Mouse (Mus musculus): ENCODE measurements at regions not wholly inside any gene's neighbourhood (a gene's known extent, or its start where the extent isn't known, plus 50 kb on each side); places are given as distances from the start of the nearest gene placed in this dataset.

DNA sequence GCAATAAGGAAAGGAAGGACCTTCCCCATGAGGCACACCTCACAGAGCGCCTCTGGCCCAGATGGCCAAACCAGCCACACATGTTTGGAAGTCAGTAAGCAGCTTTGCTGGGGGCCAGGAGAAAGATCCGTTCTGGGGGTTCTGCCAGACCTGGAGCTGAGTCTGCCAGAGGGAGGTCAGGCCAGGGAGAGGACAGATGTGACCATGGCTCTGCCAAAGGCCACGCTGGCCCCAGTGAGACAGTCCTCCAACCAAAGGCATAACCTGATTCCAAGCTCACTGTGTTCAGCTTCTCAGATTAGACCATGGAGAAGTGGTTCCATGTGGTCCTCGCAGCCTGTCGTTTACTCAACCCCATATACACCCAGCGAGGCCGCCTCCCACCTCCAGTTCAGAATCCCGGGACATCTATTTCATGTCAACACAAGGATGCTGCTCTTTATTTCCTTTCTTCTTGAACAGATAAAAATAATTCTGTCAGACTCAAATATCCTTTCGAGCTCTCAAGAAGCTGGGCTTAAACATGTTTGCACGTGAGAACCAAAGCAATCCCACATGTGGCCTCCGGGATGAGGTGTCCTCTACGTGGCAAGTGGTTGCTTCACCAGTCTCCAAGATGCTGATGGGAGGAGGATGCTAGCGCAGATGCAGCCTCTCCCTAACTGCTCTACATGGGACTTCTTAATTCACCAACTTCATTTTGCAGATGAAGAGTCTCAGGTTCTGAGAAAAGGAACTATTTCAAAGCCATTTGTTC is 130.1 kb upstream of the Usp24 start:
- no peak for DNase-seq

DNA sequence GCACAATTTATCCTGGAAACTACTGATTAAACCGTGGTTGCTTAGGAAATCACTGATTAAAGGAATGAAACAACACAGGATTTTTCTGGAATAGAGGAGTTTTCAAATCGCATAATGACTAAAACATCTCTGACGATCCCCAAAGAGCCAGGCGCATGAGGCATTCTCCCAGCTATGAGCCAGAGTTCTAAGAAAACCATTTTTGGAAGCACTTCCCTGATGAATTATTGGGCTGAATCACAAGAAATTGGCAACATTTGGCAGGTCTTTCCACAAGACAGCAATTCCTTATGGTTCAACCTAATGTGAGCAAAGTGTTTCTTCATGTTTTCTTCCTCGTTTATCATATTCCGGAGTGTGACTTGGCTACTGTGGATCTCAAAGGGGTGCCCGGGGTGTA is 129.3 kb upstream of the Usp24 start:
- DNase-seq: no peak

DNA sequence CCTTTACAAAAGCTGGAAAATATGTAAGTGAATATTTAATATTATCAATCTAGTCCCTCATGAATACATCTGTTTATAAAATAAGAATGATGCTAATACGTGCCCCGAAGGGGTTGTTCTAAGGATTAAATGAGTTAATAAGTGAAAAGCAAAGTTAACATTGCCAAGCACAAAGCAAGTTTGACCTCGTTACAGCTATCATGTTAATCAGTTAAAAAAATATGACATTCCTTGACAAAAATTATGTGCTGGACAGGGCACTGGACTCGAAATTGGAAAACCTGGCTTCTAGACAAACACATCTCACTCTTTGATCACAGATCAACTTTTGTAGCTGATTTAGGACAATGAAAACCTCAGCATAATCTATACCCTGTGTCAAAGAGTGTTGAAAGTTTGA is 125.8 kb upstream of the Usp24 start:
- no peak for DNase-seq

DNA sequence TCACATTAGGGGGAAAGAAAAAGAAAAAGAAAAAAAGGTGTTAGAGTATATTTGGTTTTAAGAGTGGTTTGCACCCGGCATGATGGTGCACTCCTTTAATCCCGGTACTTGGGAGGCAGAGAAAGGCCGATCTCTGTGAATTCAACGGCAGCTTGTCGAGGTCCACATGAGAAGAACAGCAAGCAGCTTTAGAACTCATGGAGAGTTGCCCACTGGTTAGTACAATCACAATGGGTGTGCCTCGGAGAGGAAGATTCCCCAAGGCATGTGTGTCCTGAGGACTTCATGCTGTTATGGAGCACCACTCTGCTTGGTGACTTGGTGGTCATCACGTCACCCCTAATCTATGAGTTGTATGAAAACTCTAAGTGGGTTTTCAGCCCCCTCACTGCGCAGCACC is 124.7 kb upstream of the Usp24 start:
- DNase-seq: no peak

DNA sequence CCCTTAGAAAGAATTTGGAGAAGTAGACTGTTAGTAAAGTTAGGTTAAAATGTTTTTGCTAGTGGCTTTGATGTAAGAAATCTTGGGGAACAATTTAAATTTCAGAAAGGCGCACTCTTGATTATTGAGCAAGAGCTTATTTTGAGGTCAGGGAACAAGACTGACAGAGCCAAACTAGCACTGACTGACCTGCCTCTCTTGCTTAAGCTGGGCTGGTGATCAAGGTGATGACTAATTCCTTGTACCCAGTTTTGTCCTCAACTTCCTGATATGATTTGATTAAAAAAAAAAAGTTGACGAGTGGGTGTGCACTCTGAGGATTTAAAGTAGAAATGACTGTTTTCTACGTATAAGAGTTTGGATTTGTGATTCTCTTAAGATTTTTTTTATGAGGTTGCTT is 124.2 kb upstream of the Usp24 start:
- no peak for DNase-seq

DNA sequence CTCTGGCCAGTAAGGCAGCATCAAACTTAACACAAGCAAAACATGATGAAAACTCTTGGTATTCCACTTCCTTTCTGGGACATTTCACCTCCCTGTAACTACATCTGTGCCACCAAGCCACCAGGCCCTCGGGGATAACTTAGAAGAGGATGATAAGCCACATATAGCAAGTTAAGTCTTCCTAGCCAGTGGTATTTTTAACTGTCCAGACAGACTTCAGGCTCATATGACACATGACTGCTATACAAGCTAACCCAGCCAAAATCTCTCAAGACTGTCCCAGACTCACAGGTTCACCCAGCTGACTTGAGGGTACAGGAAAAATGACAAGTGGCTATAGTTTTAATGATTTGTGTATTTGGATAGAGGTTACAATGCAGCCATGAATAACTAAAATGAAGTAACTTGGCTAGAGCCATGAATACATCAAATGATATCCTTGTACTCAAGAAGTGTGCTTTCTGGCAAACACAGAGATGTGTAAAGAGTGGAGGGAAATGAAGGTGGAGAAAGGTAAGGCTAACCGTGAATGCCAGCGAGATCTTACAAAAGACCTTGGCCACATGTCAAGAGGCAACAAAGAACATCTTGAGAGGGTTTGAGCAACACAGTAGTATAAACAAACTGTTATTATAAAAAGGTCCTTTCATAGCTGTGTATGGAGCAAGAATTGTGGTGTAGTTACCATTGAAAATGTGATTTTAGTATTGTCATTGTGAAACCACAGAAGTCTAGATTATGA is 122.6 kb upstream of the Usp24 start:
- DNase-seq: no peak

DNA sequence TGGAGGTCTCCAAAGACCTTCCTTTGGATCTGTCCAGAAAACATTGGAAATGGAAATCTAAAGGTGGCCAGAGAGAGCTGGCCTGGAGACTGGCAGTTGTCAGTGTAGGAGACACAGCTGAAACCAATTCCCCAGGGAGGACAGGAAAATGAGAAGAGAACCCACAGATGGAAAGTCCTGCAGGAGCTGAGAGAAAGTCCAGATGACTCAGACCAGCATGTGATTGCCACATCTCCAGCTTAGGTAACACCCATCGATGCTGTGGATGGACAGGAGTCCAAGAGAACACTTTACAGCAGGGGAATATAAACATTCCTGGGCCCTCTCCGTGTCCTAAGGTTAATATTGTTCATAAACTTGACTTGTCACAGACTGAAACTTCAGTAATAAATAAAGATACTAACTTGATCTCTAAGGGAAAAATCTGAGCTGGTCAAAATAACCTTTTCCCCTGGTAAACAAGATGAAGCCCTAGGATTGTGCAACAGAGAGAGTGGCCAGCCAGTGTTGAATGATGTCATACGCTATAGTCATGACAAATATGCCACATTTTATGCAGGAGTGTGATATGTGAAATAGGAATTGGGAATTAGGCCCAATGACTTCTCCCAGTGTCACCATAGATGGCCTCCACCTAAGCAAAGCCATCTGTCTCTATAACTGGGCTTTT is 120.4 kb upstream of the Usp24 start:
- no peak for DNase-seq

DNA sequence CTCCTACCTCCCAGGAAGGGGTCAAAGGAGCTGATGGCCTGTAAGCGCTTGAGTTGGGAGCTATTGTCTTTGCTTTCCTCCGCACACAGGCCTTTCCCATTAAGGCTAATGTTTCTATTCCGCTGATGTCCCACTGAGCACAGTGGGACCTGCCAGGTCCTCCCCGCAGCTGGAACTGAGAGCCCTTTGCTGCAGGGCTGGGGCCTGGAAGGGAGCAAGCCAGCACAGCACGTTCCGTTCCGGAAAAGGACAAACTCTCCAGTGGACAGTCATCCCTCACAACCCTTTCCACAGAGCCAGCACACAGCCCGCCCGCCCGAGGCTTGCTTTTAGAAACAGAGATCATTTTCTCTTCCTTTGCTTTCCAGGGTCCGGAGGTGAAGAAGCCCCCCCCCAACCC is 116.2 kb upstream of the Usp24 start:
- peak; percentile 40 to 56 for DNase-seq

DNA sequence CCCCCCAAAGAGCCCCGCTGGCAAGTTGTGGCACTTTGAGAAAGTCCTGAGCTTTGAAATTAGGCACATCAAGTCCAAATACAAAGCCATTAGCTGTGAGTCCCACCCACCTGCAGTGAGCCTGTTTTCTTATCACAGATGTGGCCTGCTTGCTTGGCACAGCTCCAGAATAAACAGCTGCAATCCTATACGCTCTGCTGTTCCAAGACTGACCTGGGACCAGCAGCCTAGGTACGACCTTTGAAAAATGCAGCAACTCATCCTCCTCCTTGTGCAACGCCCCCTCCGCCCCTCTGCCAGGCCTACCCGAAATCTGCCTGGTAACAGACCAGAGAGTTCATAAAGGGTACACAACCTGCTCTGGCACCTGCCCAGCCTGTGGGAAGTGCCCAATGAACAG is 115.8 kb upstream of the Usp24 start:
- DNase-seq: peak; percentile 11 to 17

DNA sequence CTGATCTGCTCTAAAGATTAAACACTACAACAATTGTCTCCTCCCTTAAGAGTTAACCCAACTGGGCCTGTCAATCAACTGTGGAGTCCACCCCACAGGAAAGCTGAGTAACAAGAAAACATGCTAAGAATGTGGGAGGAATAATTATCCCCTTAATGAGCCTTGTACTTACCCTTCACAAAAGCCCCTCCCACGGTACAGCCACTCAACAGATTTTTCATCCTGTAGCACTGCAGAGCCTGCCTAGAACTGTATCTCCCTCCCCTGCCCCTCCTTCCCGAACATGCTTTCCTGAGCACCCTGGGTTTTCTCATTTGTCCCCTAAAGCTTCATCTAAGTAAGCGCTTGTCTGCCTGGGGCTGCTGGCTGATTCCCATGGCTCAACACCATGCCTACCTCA is 113.5 kb upstream of the Usp24 start:
- peak in 1 of 2 experiments; percentile 8 for DNase-seq

DNA sequence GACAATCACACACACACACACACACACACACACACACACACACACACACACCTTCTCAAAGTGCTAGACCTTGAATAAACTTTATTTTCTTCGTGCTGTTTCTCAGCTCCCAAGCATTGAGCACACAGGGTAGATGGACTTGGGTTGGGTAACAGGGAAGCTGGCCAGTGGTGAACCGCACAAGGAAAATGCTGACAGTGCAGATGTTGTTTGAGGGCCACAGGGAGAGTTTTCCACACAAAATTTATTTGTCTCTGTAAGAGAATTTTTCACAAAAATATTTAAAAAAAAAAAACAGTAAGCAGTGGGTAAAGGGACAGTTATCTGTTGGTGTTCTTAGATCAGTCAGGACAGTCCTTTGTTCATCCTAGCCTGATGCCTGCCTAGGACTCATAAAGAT is 110.8 kb upstream of the Usp24 start:
- DNase-seq: no peak

DNA sequence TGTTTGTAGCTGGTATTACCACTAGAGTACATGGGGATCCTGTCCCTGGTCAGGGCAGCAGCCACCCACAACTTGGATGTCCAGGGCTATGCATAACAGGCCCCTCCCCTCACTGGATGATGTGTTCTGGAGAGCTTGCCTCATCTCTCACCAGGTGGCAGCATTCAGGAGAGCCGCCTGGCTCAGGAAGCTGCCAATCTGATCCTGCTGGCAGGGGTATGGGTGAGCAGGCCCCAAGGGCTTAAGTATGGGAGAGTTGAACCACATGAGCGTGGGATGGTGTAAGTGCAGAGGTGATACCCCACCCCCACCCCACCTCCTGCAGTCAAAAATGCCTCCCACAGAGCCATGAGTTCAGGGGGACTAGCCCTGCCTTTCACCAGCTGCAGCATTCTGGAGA is 110.0 kb upstream of the Usp24 start:
- DNase-seq: peak; percentile 21 to 27

DNA sequence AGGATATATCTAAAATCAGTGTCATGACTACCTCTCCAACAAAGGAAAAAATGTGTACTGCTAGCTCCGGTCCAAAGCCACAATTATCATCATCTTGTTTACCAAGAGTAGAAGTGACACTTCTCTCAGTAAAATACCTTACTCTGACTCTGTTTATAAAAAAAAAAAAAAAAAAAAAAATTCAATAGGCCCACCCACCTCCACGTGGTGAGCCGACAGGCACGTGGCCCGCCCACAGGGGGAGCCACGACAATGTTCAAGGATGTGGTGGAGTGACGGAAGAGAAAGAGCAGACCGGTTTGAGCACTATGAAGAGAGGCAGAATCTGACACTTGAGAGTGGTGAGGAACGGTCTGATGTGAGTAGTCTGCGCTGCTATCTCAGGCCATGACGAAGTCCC is 106.5 kb upstream of the Usp24 start:
- no peak for DNase-seq

DNA sequence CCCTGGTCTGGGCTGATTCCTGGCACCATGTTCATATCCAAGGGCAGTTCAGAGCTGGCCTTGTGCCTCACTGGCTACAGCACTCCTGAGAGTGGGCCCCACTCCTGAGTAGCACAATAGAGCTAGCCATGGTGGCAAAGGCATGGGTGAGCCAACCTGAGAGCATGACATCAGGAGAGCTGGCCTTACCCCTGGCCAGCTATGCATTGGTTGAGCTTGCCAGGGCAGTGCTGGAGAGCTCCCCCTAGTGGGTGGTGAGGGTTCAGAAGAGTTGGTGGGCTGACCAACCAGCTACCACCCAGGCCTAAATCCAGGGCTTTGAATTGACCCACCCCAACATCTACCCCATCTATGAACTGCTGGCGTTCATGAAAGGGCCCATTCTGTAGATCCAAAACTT is 106.0 kb upstream of the Usp24 start:
- peak; percentile 19 to 67 for DNase-seq

DNA sequence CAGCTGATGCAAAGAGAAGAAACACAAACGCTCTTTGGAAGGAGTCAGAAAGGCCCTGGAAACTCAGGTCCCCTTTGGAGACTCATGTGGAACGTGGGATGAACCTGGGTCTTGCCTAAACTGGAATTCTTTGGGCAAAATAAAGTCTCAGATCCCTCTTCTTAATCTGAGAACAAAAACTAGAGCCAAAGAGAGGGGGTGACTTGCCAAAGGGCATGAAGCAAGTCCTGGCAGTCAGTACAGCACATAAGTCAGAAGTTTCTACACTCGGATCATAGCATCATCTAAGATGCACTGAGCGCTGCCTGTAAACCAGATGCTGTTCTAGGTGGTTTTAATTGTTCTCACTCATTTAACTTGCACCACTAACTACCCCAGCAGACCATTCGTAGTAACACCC is 101.8 kb upstream of the Usp24 start:
- no peak for DNase-seq

DNA sequence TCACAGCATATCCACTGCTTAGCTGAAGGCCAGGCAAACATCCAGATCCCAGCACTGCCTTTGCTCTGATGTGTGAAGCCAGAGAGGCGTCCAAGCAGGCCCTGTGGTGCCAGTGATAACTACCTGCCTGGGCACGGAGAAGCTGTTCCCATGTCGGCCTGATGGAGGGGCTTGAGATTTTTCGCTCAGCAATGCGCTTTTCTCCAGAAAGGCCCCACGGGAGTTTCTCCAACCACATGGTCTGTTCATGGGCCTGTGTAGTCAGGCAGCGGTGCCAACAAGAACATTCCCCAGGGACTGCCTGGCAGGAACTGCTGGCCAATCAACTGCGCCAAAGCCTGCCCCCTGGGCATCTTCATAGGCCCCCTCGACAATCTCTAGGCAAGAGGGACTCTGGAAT is 95.4 kb upstream of the Usp24 start:
- no peak for DNase-seq

DNA sequence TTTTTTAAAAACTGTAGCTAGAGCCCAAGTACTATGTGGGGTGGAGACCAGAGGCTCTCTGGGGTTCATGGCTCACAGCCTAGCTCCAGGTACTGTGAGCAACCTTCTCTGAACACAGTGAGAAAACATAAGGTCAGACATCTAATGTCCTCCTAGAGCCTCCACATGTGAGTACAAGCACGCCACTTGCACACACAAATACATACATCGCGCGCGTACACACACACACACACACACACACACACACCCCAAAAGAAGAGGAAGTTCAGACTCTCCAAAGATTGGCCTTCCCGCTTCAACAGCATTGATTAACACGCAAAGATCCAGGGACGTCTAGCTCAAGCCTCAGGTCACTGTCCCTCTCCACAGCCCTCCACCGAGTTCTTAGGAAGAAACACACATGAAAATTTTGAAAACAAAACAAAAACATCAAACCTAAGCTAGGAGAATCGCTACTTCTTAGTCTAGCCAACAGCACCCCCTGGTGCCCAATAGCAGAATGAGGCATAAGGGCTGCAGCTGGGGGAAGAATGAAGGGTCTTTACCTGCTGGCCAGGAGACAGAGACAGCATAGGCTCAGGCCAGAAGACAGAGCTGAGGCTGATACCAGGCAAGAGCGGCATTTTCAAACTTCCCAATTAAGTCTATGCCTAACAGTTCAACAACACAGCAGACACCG is 90.7 kb upstream of the Usp24 start:
- peak; percentile 42 to 81 for DNase-seq

DNA sequence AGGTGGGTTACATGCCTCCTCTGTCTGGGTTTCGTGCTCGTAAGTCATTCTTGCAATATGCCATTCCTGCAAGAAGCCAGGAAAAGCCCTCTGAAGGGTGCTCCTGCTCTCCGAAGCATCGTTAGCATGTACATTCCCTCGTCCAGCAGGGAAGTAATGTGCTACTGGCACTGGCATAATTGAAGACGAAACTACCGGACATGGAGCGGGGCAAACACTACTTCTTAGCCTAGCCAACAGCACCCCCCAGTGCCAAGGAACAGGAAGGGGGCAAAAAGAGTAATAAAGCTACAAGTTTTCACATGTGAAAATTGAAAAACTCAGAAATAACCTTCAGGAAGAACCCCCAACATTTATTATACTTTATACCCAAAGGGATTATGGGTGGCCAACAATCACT is 88.6 kb upstream of the Usp24 start:
- DNase-seq: peak; percentile 28 to 54

DNA sequence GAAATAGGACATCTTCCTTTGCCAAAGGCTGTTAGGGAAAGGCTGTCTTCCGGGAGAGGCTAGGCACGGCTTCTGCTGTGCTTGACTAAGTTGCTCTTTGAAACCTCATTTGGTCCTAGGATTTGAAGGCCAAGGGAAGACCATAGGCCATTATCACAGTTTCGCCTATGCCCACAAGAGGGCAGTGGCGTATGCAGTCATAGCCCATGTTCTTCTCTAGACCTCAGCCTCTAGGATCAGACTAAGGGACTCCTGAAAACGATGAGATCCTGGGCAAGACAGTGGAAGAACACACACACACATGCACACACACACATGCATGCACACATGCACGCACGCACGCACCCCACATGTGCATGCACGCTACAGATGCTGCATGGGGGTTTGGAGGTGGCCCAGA is 87.5 kb upstream of the Usp24 start:
- peak; percentile 90 to 91 for DNase-seq

DNA sequence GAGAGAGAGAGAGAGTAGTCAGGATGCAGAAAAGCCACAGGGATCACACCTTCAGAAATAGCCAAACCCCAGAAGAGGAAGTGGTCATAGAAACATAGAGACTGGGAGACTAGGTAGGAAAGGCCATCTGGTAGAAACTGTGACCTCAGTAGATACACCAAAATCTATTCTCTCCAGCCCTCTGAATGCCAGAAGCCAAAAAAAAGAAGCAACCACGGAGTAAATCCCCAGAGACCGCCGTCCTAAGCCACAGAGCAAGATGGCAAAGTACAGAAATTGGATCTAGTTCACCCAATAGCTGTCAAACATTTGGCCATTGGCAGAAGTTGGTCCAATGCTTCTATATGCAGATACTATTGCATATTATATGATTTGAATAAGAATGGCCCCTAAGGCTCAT is 86.5 kb upstream of the Usp24 start:
- DNase-seq: no peak

DNA sequence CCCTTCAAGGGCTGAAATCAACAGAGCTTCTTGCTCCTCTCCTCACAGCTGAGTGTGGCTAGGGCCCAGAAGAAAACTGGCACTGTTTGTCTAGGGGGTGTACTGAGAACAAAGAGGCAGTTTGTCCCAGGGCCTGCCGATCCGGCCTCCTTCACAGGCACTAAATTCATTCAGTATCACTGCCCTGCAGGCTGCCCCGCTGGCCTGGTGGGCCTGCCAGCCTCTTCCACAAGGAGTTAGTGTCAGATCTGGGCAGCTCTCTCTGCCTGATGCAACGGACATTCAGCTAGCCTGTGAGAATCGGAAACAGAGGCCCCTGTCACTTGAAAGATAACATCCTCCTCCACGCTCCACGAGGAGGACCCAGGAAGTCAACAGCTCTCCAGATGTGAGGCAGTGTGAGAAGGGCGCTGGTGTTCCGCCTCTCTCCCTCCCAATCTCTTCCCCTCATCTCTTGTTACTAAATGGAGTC is 83.5 kb upstream of the Usp24 start:
- DNase-seq: peak in 1 of 2 experiments; percentile 14

DNA sequence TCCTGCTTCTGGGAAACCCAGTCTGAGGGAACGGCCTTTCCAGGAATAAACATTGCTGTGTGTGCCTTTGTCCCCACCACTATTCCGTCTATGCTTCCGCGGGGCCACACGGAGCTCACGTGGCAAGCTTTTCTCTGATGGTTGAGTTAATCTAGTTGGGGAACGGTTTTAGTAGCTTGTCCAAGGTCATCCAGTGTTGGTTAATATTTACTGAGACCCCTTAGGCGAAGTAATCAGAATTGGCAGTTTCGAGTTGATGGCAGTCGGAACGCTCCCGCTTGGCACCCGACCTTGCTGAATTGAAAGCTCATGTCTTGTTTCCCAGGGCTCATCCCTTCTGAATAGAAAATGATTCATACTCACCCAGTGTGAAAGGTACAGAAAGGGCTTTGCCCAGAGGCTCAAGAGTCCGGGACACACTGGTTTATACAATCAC is 71.6 kb upstream of the Usp24 start:
- DNase-seq: peak; percentile 83 to 89

DNA sequence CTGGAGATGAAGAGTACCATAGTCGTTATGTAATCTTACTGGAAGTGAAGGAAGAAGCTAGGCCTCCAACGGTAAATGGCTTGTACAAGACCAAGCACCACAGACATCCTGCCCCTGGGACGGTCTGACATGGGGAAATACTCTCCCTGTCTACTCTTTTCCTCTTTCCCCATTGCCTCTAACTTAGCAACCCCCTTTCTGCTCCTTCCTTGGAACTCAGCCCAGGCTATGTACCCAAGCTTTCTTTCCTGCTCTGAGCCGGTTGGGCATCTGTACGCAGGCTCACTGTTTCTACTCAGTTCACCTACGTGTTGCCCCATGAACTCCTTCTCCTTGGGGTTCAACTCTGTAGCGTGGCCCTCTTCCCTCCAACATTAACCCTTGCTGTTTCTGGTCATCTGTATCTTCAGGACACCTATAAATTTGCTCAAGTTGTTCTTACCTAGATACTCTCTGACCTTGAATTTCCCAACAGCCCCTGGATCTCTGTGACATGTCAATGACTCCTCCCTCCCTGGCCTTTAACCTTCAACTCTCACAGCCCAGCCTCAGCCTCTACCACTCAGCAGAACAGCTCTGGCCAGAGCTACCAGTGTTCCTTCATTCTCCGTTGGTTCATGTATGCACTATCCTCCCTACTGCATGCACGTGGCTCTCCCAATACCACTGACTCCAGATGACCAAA is 71.0 kb upstream of the Usp24 start:
- peak; percentile 70 to 78 for DNase-seq

All from kidney, postnatal 36 days (tissue).